Mouse (Mus musculus) adrenal gland, postnatal 36 days (tissue): Measurements from ENCODE around the gene Emilin1. TPM values are rescaled to one million over a fixed set of nuclear protein-coding genes. Genes with fewer than 3 reads are reported as not detected.

Source experiments
- DNase-seq, 2 experiments: peaks; one replicate each; pipeline ENCODE4 v3.0.0; 2021; ENCODE audit warnings: mixed read lengths in 1 of 2
- total RNA-seq, 2 experiments: library from RNA; stranded (reverse); gene quantifications; 2 replicates each; pipeline ENCODE4 v1.2.3; 2021

Gene Emilin1
- total RNA-seq, 2 experiments from 2014 or later, result 49.8 to 56.0 TPM

DNA sequence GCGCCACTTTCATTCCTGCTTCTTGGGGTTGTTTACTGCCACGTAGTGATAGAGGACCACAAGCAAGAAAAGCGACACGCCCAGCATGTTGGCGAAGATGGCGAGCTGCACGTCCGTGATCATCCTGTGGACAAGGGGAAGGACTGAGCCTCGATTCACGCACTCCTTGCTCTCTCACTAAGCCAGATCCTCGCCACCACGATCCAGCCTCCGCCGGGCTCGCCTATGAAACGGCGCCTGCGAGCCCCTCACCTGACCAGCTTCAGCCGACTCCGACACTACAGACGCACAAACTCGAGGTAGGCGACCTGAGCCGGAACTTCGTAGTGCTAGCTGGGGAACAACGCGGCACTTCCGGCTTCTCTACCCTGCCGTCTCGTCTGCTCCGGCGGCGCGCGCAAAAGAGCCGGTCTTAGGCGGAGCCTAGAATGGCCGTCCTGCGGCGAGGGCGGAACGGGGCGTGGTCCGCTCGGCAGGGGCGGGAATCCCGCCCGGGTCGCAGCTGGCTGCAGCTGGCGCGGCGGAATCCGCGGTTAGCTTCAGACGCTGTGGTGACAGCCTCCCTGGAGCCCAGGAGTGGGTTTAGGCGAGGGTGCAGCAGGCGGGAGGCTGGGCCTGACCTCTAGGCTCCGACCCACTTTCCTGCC lies 5.7 kb upstream of the Emilin1 start, which contains the start of gene Ost4:
TSS of gene Ost4 (minus strand) at position 376 of the 647 bp plus-strand sequence.
- DNase-seq, result peak; percentile 99

DNA sequence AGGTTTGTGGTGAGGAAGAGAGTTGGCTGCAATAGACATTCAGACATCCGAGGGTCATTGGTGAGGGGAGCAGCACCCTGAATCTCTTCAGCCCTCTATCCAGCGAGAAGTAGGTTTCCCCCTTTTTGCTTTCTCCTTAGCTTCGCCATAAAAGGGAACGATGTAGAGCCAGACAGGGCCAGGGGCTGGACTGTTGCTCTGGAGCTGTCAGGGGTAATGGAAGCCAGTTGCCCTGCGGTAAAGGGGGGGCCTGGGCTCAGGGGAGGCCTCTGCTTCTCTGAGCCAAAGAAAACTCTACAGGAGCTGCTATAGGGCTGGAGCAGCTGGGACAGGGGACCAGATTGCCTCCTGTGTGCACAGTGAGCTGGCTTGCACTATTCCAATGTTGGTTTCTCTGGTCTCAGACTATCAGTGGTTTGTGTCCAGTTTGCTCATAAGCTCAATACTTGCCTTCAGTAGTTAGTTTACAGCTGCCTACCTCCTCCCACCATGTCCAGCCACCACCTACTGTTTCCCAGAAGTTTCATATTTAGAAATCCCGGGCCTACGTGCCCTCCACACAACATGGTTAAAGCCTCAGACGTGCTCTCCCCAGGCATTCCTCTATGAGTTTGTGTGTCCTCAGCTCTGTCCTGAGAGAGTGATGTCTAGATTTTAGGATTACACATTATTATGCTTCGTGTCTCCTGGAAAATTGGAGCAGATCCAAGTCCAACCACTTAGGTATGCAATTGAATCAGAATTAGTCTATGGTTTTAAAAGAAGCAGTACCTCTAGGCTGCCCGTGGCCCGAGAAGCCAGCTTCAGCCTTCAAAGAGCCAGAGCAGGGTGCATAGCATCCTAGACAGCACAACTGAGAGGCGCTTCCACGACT lies 4.5 kb upstream of the Emilin1 start:
- no peak for DNase-seq

DNA sequence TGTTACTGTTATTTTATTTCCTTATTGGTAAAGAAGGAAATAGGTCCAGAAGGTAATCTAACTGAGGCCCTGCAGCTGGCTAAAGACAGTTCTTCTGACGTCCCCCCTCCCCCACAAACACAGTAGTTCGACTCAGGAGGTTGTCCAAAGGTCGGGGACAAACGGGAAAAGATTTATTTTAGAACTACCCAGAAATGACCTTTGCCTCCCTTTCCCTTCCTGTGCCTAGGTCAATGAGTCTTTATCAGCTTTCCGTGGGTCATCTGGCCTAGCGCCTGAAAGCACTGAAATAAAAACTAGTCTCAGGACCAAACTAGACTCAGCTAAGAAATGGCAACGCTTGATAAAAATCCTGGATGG lies 3.9 kb upstream of the Emilin1 start:
- peak in 1 of 2 experiments; percentile 65 for DNase-seq

DNA sequence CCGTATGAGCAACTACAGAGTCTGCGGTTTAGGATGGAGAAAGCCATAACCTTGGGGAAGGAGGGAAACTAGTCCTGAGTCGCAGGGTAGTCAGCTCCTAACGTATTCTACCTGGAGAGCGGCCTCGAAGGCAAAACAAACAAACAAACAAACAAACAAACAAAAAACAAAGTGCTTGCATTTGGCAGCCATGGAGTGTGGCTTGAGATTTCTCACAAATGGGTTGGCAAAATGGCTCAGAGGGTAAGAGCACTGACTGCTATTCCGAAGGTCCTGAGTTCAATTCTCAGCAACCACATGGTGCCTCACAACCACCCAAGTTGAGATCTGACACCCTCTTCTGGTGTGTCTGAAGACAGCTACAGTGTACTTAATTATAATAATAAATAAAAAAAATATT lies 3.3 kb upstream of the Emilin1 start:
- DNase-seq, result no peak

DNA sequence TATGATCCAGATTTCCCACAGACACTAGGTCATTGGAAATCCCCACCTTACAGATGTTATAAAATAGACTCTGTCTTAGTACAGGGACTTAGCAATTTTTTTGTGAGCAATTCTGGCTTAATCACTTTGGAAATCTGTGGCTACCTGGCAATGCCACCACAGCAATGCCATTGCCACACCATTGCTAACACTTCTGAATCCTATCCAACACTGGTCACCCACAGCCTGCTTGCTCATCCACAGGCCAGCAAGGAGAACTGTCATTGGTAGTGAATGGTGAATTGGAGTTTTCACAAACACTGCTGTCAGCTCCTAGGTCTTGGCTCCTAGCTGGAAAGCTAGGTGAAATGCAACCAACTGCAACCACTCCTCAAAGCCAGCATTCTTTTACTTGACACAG lies 2.7 kb upstream of the Emilin1 start:
- no peak for DNase-seq

DNA sequence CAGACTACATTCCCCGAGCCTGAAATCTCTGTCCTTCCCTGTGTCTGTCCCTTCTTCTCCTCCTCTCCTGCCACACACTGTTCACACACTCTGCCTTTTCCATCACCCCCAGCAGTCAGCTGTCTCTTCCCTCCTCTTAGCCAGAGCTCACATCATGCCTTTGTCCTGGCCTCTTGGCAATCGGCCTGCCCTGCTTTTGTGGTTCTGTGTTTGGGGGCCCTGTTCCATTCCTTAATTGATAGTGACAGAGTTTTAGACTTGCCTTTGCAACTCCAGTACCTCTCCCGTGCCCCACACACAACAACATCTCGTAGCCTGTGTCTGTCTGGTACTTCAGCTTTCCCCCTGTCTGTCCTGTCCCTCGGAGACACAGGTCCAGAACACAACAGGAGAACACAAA lies 1.0 kb upstream of the Emilin1 start:
- DNase-seq, result no peak

DNA sequence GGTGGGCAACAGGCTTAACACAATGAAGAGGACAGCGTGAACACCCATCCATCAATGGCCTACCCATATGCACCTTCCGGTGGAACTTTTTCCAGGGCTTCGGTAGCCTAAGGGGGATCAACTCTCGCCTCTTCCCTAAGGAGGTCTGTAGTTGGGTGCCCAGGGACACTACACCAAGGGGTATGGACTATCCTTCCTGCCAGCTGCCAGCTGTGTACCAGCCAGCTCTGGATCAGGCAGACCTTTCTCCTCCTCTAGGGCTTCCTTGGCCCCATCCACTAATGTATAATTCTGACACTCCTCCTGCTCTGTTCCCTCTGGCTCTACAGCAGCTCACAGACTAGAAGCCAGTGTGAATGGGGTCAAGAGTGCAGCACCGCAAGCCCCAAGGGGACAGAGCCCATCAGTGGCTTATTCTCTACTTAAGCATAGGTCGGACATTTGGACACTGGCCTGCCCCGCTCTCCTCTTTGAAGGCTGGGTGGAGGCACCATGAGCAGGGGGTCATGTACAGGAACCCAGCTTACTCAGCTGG lies 966 bp downstream of the Emilin1 start:
- DNase-seq, result no peak

DNA sequence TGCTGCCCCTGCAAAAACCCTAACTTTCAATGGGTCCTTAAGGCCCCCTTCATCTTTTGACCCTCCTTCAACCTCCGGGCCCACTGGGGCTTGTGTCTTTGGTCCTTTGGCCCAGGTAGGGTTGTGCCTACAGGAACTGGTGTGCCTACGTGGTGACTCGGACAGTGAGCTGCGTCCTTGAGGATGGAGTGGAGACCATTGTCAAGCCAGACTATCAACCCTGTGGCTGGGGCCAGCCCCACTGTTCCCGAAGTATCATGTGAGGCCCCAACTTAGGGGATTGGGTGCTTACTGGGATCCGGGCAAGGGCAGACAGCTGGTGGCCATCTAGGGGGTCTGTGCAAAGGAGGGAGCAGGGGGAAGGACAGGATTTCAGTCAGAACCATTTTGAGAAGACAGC lies 1.6 kb downstream of the Emilin1 start:
- DNase-seq, result no peak

DNA sequence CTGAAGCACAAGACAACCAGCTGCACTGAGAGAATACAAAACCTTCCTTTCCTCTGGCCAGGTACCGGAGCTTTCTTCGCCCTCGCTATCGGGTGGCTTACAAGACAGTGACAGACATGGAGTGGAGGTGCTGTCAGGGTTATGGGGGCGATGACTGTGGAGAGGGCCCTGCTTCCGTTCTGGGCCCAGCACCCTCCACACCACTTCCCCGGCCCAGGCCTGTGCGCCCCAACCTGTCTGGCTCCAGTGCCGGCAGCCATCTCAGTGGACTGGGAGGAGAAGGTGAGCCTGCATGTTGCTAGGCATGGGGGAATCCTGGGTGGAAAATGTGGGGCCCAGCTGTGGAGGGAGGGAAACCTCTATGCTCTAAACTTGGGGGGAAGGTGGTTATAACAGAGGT lies 2.3 kb downstream of the Emilin1 start:
- no peak for DNase-seq

DNA sequence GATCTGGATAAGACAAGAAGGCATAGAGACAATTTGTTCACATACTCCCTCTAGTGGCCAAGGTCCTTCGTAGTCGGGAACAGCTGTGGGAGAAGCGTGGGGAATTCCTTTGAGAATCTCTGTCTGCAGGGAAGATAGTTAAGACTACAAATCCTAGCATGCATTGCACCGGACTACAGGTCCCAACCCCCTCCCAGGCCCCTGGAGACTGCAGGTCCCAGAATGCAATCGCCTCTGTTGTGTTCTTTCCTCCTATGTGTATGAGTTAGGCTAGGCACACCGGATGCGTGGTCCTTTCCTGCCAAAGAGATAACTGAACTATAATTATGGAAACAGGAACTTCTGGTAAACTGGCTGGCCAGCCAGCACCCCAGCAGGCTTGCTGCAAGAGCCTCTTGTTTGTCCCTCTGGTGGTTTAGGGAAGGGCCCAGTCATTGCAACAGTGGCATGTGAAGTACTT lies 2.8 kb downstream of the Emilin1 start:
- peak; percentile 85 to 91 for DNase-seq

DNA sequence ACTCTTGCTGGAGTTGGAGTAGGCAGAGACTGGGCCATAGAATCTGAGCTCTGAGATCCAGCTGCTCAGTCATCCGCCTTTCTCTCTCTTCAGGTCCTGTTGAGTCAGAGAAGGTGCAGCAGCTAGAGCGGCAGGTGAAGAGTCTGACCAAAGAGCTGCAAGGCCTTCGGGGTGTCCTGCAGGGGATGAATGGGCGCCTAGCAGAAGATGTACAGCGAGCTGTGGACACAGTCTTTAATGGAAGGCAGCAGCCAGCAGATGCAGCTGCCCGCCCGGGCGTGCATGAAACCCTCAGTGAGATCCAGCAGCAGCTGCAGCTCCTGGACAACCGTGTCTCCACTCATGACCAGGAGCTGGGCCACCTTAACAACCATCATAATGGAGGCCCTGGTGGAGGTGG lies 3.6 kb downstream of the Emilin1 start:
- DNase-seq, result no peak

DNA sequence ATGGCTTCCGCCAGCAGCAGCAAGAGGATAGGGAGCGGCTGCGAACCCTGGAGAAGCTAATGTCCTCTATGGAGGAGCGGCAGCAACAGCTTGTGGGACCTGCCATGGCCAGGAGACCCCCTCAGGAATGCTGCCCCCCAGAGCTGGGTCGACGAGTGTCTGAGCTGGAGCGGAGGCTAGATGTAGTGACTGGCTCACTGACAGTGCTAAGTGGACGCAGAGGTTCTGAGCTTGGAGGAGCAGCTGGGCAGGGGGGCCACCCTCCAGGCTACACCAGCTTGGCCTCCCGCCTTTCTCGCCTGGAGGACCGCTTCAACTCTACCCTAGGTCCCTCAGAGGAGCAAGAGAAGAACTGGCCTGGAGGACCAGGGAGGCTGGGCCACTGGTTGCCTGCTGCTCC lies 4.1 kb downstream of the Emilin1 start:
- DNase-seq, result no peak

DNA sequence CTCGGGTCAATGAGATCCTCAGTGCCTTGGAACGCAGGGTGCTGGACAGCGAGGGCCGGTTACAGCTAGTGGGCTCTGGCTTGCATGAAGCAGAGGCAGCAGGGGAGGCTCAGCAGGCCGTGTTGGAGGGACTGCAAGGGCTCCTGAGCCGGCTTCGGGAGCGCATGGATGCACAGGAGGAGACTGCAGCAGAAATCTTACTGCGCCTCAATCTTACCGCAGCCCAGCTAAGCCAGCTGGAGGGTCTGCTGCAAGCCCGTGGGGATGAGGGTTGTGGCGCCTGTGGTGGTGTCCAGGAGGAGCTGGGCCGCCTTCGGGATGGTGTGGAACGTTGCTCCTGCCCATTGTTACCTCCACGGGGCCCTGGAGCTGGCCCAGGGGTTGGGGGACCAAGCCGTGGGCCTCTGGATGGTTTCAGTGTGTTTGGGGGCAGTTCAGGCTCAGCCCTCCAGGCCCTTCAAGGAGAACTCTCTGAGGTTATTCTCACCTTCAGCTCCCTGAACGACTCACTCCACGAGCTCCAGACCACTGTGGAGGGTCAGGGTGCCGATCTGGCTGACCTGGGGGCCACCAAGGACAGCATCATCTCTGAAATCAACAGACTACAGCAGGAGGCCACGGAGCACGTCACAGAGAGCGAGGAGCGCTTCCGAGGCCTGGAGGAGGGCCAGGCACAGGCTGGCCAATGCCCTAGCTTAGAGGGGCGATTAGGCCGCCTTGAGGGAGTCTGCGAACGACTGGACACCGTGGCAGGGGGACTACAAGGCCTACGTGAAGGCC lies 4.9 kb downstream of the Emilin1 start:
- DNase-seq, result no peak

DNA sequence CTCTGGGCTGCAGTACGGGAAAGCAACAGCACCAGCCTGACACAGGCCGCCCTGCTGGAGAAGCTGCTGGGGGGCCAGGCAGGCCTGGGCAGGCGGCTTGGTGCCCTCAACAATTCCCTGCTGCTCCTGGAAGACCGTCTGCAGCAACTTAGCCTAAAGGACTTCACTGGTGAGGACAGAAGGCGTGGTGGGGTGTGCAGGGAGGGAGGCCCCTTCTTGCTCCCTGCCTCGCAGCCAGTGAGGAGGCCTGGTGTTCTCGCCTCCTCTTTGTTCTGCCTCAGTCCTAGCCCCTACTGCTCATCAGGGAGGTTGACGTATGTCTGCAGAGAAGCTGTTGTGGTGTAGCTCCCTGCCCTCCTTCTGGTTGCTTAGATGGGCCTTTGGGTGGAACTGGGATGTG lies 5.5 kb downstream of the Emilin1 start:
- DNase-seq, result no peak

DNA sequence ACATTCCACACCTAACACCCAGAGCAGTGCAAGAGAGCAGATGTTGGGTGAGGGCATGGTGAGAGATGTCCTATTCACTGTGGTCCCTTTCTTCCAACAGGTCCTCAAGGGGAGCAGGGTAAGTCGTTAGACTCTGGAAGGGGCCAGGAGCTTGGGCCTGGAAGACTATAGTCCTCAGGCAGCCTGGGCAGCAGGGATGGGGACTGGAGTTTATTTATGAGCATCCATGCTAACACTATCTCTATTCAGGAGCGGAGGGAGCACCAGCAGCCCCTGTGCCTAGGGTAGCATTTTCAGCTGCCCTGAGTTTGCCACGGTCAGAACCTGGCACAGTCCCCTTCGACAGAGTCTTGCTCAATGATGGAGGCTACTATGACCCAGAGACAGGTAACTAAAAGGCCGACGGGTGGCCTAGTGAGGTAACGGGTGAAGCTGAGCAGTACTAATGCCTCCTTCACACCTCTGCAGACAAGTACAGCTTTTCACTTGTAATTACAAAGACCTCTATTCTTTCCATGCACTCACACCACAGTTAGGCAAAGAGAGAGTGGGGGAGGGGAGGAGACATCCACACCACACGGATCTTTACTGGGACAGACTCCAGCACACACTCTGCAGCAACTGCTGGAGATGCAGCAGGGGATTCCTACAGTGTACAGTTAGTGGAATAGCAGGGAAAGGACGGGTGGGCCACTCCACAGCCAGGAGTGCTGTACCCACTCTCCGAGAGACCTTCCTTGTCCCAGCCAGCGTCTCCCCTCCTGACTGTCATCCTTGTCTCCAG lies 6.8 kb downstream of the Emilin1 start:
- DNase-seq, result no peak

DNA sequence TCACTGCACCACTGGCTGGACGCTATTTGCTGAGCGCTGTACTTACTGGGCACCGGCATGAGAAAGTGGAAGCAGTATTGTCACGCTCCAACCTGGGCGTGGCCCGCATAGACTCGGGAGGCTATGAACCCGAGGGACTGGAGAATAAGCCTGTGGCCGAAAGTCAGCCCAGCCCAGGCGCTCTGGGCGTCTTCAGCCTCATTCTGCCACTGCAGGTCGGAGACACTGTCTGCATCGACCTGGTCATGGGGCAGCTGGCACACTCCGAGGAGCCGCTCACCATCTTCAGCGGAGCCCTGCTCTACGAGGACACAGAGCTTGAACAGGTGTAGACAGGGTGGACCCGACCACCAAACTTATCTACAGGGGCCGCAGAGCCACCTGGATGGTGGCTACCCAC lies 7.4 kb downstream of the Emilin1 start:
- no peak for DNase-seq

DNA sequence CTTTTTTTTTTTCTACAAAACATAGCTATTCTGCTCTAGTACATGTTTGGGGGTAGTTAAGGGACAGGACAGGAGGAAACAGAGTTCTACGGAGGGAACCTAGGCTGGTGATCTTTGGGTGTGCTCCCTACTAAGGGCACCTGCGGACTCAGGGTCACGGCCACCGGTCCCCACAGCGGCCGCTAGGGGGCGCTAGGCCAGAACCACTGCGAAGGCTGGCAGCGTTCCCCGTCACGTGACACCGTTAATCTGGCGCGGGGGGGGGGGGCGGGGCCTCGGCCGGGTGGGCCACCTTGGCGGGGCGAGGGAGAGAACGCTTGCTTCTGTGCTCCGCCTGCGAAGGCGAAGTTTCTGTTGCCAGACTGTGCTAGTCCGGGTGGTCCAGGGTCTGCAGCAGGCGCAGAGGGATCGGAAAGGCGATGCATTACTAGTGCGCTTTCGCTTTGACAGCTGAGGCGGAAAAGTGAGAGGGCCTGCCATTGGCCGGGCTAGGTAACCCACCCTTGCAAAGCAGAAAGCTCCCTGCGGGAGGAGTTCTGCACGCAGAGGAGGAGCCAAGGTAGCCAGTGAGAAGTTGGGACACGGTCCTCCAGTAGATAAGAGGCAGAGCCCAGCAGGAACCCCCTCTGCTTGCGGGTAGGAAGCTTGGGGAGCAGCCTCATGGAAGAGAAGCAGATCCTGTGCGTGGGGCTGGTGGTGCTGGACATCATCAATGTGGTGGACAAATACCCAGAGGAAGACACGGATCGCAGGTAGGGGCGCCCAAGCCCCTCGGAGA lies 8.2 kb downstream of the Emilin1 start, which contains the start of gene Khk:
TSS of gene Khk (plus strand) at position 176 of the 778 bp plus-strand sequence.
- DNase-seq, result peak; percentile 91 to 95

DNA sequence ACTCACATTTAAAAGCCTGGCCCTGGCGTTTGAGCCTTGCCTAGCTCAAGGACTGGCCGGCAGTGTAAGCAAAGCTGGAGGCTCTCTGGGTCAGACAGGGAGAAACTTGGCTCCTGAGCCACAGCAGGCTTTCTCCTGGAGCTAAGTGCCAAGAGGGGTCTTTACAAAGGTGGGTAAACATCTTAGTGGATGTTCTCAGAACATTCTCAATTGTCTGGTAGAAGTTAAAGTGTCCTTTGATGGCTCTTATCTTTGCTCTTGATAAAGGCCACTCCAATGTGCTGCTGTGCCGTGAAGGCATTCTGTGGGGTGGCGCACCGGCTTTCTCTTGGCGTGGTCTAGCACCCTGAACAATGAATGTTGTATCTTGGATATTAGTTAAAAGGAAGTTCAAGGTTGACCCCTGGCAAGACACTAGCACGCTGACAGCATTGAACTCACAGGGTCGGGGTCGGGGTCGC lies 9.4 kb downstream of the Emilin1 start:
- DNase-seq, result no peak

DNA sequence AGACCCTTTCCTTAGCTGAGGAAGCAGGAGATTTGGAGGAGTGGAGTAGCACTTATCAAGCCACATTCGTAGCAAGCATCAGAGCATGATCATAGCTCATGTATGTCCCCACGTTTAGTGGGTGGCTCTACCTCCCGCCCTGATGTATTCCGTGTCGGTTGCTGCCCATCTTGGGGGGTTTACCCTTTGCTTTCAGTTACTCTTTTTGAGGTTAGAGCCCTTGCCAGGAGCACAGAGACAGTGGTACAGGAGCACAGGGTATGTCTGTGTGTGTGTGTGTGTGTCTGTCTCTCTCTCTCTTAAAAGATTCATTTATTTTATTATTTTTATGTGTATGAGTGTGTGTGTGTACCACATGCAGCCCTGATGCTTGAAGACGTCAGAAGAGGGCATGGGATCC lies 9.9 kb downstream of the Emilin1 start:
- no peak for DNase-seq

DNA sequence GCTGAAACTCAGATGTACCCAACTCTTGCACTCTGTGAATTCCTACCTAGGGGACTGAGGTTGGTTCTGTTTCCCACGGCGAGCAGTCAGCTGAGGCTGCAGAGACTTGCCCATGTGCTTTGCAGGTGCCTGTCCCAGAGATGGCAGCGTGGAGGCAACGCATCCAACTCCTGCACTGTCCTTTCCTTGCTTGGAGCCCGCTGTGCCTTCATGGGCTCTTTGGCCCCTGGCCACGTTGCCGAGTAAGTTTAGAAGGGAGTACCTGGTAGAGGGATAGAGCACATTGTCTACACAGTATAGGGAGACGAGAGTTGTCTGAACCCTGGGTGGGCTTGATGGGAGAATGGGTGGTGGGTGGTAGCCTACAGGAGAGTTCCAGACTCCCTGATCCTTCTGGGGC lies 11.4 kb downstream of the Emilin1 start:
- no peak for DNase-seq

DNA sequence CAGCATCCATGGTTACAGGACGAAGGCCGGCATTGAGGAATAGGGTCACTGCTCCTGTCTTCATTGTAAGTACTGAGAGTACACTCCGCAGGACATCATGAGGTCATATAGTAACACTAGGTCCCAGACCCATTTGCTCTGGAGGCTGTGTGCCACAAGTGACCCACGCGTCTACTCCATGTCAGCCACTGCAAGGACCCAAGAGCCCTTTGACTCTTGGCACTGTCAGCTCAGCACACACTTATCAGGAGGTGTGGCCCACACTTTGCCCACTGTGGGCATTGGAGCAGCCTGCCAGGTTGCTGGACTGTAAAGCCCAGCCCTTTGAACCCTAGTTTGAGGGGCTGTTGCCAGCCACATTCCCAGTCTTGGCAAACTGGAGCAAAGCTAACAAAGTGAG lies 12.0 kb downstream of the Emilin1 start:
- no peak for DNase-seq
